Mouse (Mus musculus) cerebellum, adult 2 months (tissue): ENCODE results near the gene Cdk9.

Experiments used
- CTCF ChIP-seq: fragments of 200-500 bp; IDR thresholded peaks from 2 replicates; pipeline ENCODE4 v1.5.1; 2011; ENCODE audit warnings: low read depth, mild to moderate bottlenecking, control low read depth, low read length, moderate library complexity, borderline replicate concordance; ENCODE audit not compliant: insufficient read depth
- POLR2A ChIP-seq: fragments of 200-500 bp; IDR thresholded peaks from 2 replicates; pipeline ENCODE4 v1.6.1; 2011; ENCODE audit warnings: low read length, control low read depth, borderline replicate concordance; ENCODE audit not compliant: insufficient read depth

DNA sequence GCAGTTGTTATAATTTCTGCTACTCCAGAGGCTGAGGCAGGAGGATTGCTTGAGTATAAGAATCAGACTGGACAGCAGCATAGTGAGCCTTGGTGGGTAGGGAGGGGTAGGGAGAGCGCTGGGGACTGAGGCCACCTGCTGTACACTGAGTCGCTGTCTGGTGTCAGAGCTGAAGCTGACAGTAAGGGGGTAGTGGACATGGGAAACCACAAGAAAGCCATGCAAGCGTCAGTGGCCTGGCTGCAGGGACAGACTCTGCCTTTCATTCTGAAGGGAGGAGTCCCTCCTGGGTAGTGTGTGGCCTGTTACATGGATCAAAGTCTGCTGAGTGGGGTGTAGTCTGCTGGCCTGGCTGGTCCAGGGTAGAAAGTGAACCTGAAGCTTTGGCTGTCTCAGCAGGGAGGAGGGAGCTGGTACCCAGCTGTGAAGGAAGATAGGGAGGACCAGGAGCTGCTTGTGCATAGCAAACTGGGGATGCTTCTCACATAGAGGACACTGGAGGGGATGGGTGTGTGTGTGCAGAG lies 23.5 kb upstream of the Cdk9 start:
- TF ChIP-seq CTCF (no peak), POLR2A (no peak)
